ENCODE assay signal across 8 mouse cellular contexts in the genomic region with DNA sequence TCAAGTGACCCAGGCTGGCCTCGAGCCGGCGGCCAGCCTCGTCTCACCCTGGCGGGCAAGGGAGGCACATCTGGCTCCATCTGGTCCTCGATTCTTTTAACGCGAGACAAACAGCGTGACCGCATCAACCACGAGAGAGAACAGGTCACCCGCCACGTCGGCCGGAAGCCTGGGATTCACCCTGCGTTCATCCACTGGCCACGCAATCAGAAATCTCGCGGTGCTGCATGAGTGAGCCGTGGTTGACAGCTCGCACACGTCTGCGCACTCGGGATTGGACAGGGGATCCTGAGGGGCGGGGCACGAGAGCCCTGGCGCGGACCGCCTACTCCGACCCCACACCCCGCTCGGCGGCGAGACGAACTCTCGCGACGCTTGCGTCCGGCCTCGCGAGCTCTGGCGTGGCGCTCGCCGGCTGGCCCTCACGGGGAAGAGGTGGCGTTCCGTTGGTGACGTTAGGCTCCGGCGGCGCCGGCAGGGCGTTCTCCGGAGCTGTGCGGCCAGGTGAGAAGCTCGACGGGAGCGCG. TPM values are rescaled to one million over a fixed set of nuclear protein-coding genes. Genes with fewer than 3 reads are reported as not detected.
DNase-seq lines count a peak whose midpoint lies in the region; ATAC-seq lines count a peak whose summit lies in the region.

A gene (plus strand): TSS at position 378 of the 527 bp plus-strand sequence.

- H3K36me3 ChIP-seq in hindbrain, embryonic 15.5 days = no peaks in the 10 kb centered on the region

- peaks cover 20% of the 10 kb centered on the region for H3K4me1 ChIP-seq in hindbrain, embryonic 15.5 days (replicated peaks)

- H3K4me3 ChIP-seq in hindbrain, embryonic 15.5 days = peak within 1 kb of the TSS; percentile 65

- peak within 1 kb of the TSS; percentile 91 for H3K4me2 ChIP-seq in hindbrain, embryonic 15.5 days

- peak within 1 kb of the TSS; percentile 80 for H3K9ac ChIP-seq in hindbrain, embryonic 15.5 days

- DNase-seq in T-cell, adult 2 months (ENCODE audit: low spot score) = peak; percentile 97
- peak; percentile 94 to 98 for DNase-seq in cerebellum, postnatal 36 days
- peak; percentile 95 to 98 for DNase-seq in frontal cortex, postnatal 36 days (ENCODE audit: low spot score in 2 of 2)
- DNase-seq in left cerebral cortex, adult 11 months (ENCODE audit: low spot score) = peak; percentile 97
- peak; percentile 98 to 100 for DNase-seq in lung, postnatal 4 days
- DNase-seq in retina, postnatal 7 days (ENCODE audit: low read depth, low spot score) = peak; percentile 98
- peak; percentile 92 for DNase-seq in urinary bladder, adult 2 months (ENCODE audit: low spot score)

- H3K27ac ChIP-seq in hindbrain, embryonic 15.5 days (replicated peaks) = peak within 1 kb of the TSS; percentile 92

- H3K27me3 ChIP-seq in hindbrain, embryonic 15.5 days = no peaks in the 10 kb centered on the region

- WGBS in hindbrain, embryonic 15.5 days = under 1% methylated on average over 43 of the region's 61 CpGs

- H3K9me3 ChIP-seq in hindbrain, embryonic 15.5 days = no peaks in the 10 kb centered on the region

- ATAC-seq in hindbrain, embryonic 15.5 days (ENCODE audit: low FRiP score, low read depth) = peak; percentile 99

RNA-seq across cellular contexts. Expression of the gene that starts here (rescaled TPM):
- polyA plus RNA-seq in hindbrain, embryonic 15.5 days (2015; fragmentation: Nextera tagmentation; extraction: Ambion mirVana) = 45.0 and 53.8 TPM in 2 replicates
- polyA plus RNA-seq in urinary bladder, adult 2 months (2012; rRNA removed) = 89.1 and 120 TPM in 2 replicates

Comparison
In these comparisons a context has a peak if more than half of its experiments do, and no peak if none do; other contexts are left out.
1. Peak in every context shown above with its lines: DNase-seq, ATAC-seq, H3K4me3 ChIP-seq and H3K27ac ChIP-seq.